Mouse (Mus musculus): ENCODE data around the gene Tmem59.

The Tmem59 gene

DNA sequence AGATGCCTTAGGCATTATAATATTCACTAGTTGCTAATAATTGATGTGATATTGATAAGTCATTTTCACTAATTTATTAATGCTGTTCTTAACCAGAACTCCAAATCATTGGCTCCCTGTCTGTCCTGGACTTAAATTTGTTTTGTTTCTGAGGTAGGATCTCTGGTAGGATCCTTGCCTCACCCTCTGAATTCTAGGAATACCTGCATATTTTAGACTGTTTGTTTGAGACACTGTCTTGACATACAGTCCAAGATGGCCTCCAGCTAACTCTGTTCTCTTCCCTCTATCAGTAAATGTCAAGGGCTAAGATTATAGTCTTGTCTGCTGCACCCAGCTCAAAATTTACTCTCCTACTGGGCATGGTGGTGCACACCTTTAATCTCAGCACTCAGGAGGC is 2.5 kb downstream of the Tmem59 start:
- no peak for DNase-seq (ENCODE audit: low spot score)

DNA sequence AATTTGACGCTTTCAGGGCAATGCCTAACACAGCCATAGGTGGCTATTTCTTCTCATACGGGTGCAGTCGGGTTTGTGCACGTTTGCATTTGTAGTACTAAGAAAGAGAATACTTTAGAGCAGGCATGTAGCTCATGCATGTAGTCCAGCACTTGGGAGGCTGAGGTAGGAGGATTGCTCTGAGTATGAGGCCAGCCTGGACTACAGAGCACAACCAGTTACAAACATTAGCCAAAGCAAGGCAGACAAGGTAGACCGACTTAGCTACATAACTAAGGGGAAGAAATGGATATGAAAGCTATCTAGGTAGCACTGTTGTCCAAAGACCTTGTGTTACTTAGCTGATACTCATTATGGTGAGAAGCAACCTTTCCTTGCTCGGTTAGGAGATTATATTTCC is 3.7 kb downstream of the Tmem59 start:
- DNase-seq (ENCODE audit: low spot score), result no peak

DNA sequence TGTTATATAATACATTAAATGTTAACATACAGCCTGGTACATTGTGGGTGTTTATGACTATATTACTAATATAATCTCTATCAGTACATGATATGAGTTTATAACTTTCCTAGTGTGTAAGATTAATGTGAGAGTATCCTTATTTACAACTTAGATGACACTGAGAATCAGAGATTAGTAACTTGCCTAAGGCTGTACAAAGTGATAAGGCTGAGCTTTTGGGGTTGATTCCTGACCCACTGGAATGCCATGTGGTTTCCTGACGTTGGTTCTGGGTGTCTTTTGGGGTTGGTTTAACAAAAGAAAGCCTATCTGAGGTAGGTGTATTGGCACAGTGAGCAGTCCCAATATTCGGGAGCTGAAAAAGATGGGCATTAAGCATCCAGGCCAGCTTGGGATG is 4.6 kb downstream of the Tmem59 start:
- no peak for DNase-seq (ENCODE audit: low spot score)

DNA sequence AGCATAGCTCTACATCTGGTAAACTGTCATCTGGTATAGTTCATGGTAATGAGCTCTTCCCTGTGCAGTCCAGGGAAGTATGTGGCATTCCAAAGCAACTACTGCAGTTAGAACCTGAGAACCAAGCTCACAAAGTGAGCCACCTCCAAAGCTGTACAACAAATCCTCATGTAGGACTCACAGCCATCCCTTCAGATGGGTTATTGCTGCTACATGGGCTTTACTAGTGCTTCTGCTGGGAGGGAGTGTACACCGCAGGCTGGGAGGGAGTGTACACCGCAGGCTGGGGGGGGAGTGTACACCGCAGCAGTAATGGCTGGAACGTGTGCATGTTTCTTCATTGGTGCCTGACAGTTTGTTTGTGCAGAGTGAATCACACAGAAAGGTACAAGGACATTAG is 5.0 kb downstream of the Tmem59 start:
- no peak for DNase-seq (ENCODE audit: low spot score)

DNA sequence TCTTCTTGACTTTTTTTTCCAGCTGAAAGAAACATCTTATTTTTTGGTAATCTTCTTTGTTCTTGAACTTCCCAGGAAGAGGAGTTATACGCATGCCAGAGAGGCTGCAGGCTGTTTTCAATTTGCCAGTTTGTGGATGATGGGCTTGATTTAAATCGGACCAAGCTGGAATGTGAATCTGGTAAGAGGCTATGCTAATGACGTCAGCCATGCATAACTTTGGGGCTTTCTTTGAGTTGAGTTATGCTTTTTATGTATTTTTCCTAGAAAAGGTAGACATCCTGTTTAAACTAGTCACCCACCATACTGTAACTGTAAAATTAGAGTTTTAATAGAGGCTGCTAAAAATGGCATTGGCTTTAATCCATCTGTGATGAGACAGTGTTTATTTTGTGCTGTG is 7.5 kb downstream of the Tmem59 start:
- no peak for DNase-seq (ENCODE audit: low spot score)

DNA sequence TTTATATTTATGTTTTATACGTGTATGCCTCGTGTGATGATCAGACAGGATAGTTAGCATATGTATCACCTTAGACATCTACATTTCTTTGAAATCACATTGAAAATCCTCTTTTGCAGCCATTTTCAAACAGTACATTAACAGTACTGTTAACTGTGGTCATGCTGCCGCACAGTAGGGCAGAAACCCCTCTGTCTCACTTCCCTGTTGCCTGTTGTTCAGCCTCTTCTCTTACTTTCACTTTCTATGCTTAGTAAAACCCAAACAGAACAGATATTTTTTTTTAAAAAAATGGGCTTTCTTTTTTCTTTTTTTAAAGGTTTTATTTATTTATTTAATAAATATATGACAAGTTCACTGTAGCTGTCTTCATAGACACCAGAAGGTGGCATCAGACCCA is 15.6 kb downstream of the Tmem59 start:
- no peak for DNase-seq (ENCODE audit: low spot score)

DNA sequence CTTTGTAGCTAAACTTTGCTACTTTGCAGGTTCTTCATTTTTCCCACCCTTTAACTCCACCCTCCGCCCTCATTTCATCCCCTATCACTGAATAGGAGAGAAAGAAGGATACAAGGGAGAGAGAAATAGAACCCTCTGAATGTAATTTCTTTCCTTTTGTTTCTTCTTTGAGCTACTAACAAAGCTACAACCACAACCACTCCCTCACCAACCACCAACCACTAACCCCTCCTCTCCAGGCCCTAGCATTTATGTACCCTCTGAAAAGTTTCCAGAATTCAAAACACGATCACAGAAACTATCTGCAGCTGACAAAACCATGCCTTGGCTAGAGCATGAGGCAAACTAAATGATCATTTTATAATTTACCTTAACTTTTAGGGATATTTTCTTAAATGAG is 18.3 kb downstream of the Tmem59 start:
- no peak for DNase-seq (ENCODE audit: low spot score)

DNA sequence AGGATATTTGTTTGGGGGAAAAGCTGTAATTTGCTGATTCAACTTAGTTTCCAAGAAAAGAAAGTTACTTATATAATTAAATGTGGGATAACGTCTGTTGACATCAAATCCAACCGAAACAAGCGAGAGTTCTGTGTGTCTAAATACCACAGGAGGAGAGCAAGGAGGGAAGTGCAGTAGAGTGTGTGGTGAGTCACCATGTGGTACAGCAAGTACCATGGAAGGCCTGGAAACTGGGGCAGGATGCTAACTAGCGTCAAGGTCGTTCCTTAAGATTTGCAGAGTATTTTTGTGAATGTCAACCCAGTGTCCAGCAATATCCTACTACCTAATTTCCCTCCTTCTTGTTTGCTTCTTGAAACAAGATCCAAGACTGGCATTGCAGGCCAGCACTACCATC is 19.9 kb downstream of the Tmem59 start:
- no peak for DNase-seq (ENCODE audit: low spot score)

DNA sequence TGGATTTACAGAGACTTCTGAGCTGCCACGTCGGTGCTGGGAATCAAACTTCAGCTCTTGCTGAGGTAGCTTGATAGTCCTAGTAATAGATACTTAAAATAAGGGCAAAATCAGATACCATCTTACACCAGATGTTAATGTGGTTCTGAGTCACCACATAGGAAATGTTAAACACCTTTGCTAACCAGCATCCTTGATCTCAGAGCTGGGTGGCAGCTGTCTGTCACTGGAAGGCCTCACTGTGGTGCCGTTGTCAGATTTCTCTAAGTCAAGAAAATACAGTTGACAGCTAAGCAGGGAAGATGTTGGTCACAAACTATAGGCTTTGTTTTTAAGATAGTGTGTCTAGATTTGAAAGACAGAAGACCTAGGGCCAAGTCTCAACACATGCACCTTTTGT is 23.6 kb downstream of the Tmem59 start:
- no peak for DNase-seq (ENCODE audit: low spot score)

DNA sequence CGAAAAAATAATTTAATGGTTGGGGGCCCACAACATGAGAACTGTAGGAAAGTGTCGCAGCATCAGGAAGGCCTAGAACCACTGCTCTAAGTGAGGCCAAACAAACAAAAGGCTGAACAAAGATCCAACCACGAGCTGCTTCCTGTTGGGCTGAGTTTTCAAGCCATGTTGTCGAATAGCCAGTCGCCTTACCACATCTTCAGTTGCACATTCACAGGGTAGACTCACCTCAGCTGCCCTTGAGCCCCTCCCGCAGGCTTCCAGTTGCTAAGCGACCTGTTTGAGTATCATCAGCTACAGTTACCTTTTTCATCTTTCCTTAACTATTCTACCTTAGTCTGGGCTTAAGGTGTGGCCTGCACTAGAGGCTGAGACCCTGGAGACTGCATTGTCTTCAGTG is 24.8 kb downstream of the Tmem59 start:
- no peak for DNase-seq (ENCODE audit: low spot score)

DNA sequence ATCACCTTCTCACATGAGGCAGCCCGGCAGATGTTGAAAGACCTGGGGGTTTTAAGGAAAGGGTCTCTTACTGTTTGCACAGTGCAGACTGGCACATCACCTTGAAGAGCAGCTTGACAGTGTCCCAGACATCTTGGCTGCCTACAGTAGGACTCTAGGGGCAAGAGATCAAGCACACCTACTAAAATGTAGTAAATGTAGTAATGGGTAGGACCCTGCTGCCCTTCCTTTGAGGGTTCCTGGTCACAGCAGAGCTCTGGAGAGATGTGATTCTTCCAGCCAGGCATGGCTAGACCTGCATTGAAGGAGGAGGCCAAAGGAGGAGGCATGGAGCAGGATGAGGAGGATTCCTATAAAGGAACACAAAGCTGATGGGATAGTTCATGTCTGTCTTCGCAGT is 28.8 kb downstream of the Tmem59 start:
- DNase-seq (ENCODE audit: low spot score), result no peak

DNA sequence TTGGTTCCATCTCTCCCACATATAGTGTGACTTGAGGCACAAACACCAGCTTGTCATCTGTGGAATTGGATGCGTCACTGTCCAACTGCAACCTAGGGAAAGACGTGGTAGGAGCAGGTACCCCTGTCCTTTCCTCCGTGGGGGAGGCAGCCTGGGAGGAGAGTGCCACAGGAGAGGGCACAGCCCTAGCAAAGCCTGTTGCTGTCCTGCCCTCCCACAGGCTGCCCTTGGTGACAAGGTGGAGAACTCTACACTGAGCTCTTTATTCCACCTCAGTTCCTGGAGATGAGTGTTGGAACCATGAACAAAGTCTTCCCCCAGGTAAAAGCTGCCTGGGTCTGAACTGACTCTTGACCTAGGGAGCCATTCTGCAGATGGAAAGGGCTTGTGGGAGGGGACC is 30.7 kb downstream of the Tmem59 start, which contains the start of gene Ldlrad1:
Gene Ldlrad1, plus strand, starts transcription at position 301 of the 400 bp plus-strand sequence.
- no peak for DNase-seq (ENCODE audit: low spot score)

DNA sequence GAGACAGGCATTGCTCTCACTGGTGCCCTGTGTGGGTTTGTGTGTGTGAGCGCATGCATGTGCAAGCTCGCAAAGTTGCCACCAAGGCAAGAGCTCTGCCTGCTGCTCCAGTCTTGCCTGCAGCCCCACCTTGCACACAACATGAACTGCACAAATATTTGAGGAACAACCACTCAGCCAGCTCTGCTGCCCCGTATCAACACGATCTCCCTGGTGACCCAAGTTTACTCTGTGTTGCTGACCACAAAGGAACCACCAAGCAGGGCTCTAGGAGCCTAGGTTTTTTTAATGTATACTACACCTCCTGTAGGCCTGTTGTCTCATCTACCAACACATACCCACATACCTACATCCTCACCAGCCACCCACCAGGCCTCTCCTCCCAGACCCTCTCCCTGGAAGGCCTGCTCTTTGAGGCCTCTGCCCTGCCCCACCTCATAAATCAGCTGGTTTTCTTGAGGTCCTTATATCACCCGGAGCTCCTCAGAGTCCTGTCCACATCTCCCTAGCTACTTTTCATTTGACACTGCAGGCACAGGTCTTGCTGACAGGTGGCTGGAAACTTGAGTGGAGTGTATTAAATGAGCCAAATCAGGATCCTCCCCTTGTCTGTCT is 32.4 kb downstream of the Tmem59 start:
- DNase-seq (ENCODE audit: low spot score), result no peak

DNA sequence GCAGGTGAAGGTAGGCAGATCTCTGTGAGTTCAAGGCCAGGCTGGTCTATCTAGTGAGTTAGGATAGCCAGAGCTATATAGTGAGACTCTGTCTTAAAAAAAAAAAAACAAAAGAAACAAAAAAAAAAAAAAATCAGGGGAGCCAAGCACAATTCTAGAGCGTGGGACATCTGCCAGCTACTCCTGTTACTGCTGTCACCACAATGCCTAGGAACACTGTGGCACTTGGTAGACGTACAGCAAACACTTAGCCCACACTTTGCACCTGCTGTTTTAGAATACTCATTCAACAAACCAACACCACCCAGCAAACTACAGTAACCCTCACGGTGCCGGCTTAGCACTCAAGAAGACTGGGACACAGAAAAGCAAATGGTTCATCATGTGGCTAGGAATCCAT is 33.3 kb downstream of the Tmem59 start:
- DNase-seq (ENCODE audit: low spot score), result no peak

DNA sequence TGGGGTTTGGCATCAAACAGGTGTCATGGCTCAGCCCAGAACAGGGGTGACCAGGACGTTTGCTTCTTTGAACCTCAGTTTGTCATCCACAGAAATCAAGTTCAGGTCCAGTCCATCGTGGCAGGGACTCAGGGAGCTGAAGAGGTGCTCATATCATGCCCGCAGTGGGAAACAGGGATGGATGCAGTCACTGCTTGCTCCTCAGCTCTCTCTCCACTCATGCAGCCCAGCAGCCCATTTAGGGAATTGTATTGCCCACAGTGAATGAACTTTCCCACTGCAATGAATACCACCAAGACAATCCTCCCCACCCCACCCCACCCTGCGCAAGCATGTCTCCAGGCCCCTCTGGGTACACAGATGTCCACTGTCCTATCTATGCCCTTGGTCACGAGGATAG is 33.7 kb downstream of the Tmem59 start:
- no peak for DNase-seq (ENCODE audit: low spot score)

DNA sequence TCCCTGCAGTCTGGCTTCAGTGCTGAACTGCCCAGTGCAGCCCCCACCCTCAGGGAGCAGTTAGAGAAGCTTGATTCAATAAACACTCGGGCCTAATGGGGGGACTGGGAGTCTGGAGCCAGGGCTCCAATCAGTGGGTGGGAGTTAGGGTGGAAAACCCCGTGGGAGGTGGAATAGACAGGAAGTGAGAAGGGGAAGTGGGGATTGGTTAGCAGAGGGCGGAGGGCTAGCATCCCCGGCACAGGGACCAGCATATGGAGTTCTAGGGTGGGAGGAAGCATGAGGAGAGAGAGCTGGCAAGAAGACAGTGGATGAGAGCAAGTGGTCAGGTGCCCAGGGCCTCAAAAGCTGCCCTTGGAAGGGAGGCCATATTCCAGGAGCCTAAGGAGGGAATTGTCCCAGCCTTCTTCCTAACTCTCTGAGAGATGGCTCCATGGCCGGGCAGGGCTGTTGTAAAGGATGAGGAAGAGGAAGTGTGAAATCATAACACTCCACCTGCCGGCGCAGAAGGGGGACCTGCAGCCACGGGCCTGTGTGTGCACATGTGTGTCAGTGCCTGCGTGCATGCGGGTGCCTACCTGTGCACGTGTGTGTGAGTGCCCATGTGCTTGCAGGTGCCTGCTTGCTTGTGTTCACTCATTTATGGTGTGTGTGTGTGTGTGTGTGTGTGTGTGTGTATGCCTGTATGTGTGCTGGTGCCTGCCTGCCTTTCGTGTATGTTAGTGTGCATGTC is 35.2 kb downstream of the Tmem59 start:
- no peak for DNase-seq (ENCODE audit: low spot score)

DNA sequence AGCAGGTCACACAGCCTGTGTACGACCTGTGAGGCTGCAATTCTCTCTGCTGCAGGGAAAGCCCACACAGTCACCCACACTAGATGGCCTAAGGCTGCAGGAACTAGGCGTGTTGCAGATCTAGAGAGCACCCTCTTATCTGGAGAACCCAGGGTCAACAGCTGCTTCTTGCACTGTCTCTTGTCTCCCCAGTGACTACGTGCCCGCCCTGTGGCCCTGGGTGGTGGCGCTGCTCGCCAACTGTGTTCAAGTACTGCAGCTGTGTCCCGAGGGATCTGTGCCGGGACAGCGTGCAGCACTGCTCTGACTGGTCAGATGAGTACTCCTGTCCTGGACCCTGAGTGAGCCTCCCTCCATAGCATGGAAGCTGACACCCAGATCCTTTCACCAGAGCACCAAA is 39.4 kb downstream of the Tmem59 start:
- no peak for DNase-seq (ENCODE audit: low spot score)

DNA sequence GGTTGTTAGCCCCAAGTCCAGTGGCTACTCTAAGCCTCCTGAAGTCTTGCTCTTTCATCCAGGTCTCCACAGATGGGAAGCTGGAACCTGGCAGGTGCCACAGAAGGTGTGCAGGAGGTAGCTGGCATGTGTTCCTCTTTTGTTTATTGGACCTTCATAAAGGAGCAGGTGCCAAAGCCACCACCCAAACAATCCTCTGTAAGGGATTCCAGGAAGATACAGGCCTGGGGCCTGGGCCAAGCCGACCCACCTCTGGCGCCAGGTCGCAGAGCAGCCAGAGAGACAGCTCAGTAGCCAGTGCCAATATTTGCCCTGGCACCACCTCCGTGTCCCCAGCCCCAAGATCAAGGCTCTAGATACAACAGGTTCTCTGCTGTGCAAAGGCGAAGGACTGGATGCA is 43.3 kb downstream of the Tmem59 start:
- DNase-seq (ENCODE audit: low spot score), result no peak

DNA sequence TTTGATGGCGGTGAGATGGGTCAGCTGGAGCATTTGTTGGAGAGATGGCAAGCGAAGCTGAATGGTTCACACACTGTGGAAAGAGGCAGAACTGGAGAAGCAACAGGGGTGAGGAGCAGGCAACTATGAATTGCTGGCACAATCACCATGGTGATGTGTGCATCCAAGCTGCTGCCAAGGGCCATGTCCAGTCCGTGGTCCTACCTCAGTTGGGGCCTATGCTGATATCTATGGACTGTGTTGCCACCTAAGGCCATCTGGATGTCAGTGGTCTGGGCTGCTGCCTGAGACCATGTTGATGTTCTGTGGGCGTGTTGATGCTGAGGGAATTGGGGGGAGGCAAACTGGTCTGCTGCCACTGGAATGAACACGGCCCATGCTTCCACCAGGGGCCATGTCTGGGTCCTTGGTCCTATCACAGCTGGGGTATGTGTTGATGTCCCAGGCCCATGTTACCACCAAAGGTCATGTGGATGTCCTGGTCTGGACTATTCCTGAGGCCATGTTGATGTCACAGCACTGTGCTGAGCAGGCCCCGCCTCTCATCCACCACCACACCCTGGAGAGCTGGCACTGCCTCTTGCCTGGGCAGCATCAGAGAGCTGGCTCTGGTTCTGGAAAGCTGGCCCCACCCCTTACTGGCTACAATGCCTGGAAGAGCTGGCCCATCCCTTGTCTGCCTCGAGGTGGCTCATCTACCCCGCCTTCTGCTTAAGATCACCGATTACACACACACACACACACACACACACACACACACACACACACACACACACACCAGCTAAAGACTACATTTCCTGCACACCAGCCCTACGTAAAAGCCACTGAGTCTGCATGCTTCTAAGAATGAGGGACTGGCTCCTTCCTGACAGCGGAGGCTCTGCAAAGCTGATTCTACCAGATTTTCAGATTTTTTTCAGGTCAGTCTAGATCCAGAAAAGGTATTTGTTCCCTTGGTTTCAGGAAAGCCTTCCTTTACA is 45.3 kb downstream of the Tmem59 start:
- DNase-seq (ENCODE audit: low spot score), result no peak

DNA sequence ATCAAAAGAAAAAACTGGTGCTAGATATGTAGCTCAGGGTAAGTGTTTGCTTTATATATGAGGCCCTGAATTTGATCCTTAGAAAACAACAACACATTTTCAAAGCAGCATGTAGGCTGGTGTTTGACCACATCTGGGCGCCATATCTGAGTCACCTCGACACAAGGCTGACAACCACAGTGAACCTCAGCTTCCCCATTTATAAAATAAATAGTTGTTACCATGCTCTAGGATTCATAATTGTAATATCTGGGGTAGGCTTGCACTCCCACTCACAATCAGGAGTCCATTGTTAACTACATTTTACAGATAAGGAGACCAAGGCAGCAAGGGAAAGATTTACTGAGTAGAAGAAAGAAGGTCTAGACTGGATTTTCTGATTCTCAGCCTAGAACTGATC is 48.1 kb downstream of the Tmem59 start:
- no peak for DNase-seq (ENCODE audit: low spot score)

DNA sequence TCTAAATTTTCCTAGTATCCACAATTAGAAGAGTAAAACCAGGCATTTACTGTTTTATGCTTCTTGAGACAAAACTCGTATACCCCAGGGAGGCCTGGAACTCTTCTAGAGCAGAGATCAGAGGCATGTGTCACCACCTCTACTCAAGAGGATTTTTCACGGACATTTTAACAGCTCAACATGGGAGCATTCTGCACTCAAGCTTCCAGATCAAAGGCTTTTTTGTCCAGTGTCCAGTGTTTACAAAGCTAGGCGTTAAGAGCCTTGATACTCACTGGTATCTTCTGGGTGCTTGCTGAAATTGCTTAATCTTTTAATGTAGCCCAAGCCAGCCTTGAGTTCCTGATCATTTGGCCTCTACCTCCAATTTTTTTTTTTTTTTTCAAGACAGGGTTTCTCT is 54.0 kb downstream of the Tmem59 start:
- DNase-seq (ENCODE audit: low spot score), result no peak

DNA sequence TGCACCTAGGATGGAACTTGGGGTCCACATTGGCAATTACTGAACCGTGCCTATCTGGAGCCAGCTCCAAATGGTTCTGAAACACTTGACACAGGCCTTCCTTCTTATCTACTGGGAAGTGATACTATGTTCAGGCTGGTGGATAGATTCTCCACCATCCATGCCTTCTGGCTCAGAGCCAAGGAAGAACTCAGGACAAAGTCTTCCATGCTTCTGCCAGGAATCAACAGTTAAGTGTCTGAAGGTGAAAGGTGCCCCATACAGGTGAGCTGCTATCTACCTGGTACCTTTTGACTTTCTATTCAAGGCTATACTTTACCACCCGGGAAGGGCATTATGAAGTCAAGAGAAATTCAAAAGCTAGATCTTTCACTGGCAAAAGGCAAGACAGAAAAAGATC is 60.1 kb downstream of the Tmem59 start:
- no peak for DNase-seq (ENCODE audit: low spot score)

DNA sequence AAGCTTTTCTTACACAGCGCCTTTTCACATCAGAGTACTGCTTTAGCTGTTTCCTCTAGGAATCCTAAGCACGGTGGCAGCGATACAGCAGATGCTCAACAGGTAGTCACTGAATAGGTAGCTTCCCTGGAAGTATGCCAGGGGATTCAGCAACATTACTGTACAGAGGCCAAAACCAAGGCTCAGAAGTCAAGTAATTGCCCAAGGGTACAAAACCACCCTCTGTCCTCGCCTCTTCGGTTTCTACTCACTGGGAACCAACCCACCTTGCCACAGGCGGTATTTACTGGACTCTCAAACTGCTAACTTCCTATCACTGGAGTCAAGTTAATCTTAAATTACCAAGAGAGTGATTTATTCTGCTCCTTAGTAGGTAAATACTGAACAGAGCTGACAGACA is 62.0 kb downstream of the Tmem59 start:
- no peak for DNase-seq (ENCODE audit: low spot score)

Measured in urinary bladder, postnatal 10 days (tissue).